Mouse (Mus musculus) liver, embryonic 16.5 days (tissue): ENCODE results near the gene Tmem178. TPM values are rescaled to one million over a fixed set of nuclear protein-coding genes. Genes with fewer than 3 reads are reported as not detected.

Experiments
- ATAC-seq: fragments of 200-750 bp; cut with Nextera tagmentation; 2 replicates; pipeline ENCODE4 v1.8.0; 2017; ENCODE audit warnings: low read depth, mild to moderate bottlenecking, moderate number of reproducible peaks, moderate library complexity
- H3K27ac ChIP-seq: fragments of 300-500 bp; sonication (generic); 2 replicates; pipeline ENCODE4 v1.5.1; 2014; ENCODE audit warnings: mild to moderate bottlenecking, low read length
- H3K27me3 ChIP-seq: fragments of 300-500 bp; sonication (generic); 2 replicates; pipeline ENCODE4 v1.6.1; 2014; ENCODE audit warnings: low read depth, low read length, mixed read lengths; ENCODE audit not compliant: control insufficient read depth, insufficient read depth
- H3K36me3 ChIP-seq: fragments of 300-500 bp; sonication (generic); 2 replicates; pipeline ENCODE4 v1.6.1; 2014; ENCODE audit warnings: mild to moderate bottlenecking; ENCODE audit not compliant: control insufficient read depth, insufficient read depth
- H3K4me1 ChIP-seq: fragments of 300-500 bp; sonication (generic); 2 replicates; pipeline ENCODE4 v1.6.1; 2014; ENCODE audit warnings: low read depth, low read length, mixed read lengths; ENCODE audit not compliant: control insufficient read depth
- H3K4me2 ChIP-seq: fragments of 300-500 bp; sonication (generic); 2 replicates; pipeline ENCODE4 v1.6.1; 2014; ENCODE audit warnings: low read depth, low read length, mixed read lengths
- H3K4me3 ChIP-seq: fragments of 300-500 bp; sonication (generic); 2 replicates; pipeline ENCODE4 v1.5.1; 2014; ENCODE audit warnings: low read depth, mild to moderate bottlenecking, low read length
- H3K9ac ChIP-seq: fragments of 300-500 bp; sonication (generic); 2 replicates; pipeline ENCODE4 v1.6.1; 2014; ENCODE audit warnings: low read depth, low read length
- H3K9me3 ChIP-seq: fragments of 300-500 bp; sonication (generic); replicated peaks from 2 replicates; pipeline ENCODE4 v1.6.1; 2016; ENCODE audit warnings: low read length; ENCODE audit not compliant: control insufficient read depth
- WGBS: fragments of 180-500 bp; shearing (Covaris S2); extraction: QIAGEN DNeasy Blood & Tissue Kit; methylation state at CpG from one replicate; pipeline ENCODE4 v1.1.7; 2014; ENCODE audit not compliant: insufficient replicate concordance; 5-methylcytosine and 5-hydroxymethylcytosine counted together
- polyA plus RNA-seq: library from polyadenylated mRNA; unstranded; fragments of >200 nt; fragmentation: Nextera tagmentation; extraction: Ambion mirVana; gene quantifications from 2 replicates; pipeline ENCODE4 v1.2.1, GENCODE M21; 2015

The Tmem178 gene
- polyA plus RNA-seq, 1 experiment from 2014 or later: 0.25 TPM

- no peak for ATAC-seq
Measured at GRCm38 (mm10) chr17:81047930-81048564, 103.6 kb downstream of the Tmem178 start.

More at GRCm38 (mm10) chr17:81047930-81048564, 103.6 kb downstream of the Tmem178 start:
- Histone ChIP-seq H3K36me3 (peaks cover 9% of the 10 kb centered on the region; the same call in 1 of the 2 replicates), H3K27me3 (no peaks in the 10 kb centered on the region), H3K4me1 (peaks cover 1% of the 10 kb centered on the region; the same call in 1 of the 2 replicates), H3K9me3 (no peaks in the 10 kb centered on the region), H3K4me2 (no peak overlapping the region), H3K4me3 (no peak overlapping the region), H3K27ac (no peak overlapping the region), H3K9ac (no peak overlapping the region)
- 77% methylated on average over 7 of the region's 7 CpGs for WGBS

Other genes with a start within 250 kb of the Tmem178 start
- 3.6 and 3.7 TPM in 2 replicates for gene Map4k3, start 216.1 kb upstream of the Tmem178 start, polyA plus RNA-seq
- 5.9 and 6.1 TPM in 2 replicates for gene Thumpd2, start 120.5 kb downstream of the Tmem178 start, polyA plus RNA-seq